Mouse (Mus musculus) 3T3-L1 (cell line): Measurements from ENCODE around the gene Wipf1.
"Not testable (repeated sequence)": the region's sequence is repeated elsewhere in the genome, so short reads cannot be mapped to it uniquely, and the experiment has no call there.

Source experiments
- DNase-seq: peaks from one replicate; pipeline ENCODE4 v3.0.0-alpha.2; 2015; ENCODE audit warnings: low read depth, low spot score

The Wipf1 gene

DNA sequence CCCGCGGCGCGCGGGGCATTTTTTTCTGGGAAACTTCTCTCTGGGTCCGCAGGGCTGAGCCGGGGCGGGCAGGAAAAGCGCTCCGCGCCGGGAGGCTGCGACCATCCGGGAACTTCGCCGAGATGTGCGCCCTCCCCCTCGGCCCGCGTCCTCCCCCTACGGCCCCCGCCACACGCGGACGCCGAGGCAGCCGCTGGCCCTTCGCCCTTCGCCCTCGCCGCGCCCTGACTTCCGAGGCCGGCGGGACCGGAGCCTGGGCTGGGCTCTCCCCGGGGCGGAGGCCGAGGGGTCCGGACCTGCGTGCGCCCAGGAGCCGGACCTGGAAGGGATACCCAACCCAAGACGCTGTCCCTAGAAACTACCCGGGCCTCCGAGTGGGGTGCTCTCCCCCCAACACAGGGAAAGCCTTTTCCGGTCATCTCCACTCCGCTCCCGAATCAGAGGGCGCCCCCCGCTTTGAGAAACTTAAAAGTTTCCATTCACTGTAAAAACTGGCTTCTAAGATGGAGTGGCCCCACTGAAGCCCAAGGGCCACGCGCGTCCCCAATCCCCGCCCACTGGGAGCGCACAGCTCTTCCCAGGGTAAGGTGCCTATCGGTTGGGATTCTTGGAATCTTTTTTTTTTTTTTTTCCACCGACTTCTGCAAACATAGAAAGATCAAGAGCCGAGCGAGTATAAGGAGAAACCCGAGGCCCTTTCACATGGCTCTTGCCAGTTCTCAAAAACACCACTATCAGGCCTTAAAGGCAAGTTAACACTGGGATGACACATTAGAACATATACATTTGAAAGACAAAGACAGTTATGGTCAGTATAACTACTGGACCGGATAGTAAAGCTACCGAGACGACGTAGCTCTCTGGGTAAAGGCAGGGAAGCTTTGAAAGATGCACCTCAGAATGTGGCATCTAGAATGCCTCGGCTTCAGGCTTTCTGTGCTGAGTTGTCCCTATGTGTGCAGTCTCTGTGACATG is at the start of gene Wipf1:
Gene Wipf1, minus strand, starts transcription at position 379 of the 975 bp plus-strand sequence.
- peak; percentile 74 for DNase-seq

DNA sequence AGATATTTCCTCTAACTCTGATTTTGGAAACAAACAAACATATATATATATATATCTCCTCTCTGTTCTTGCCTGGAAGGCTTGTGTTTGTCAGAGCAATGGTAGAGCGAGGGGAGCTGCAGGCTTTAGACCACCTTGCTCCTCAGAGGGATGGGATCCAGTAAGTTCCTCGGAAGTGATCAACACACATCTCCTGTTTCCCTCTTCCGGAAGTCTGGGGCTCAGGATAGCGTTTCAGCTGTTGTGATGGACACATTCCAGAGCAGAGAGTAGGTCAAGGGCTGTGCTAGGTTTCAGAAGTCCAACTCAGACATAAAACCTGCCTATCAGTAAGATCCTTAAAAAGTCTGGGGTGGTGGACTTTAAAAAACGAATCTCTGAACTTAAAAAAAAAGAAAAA is 49.6 kb upstream of the Wipf1 start:
- no peak for DNase-seq

- DNase-seq: no peak
These were observed 44.9 kb upstream of the Wipf1 start for GRCm38 (mm10) chr2:73574418-73574817.

DNA sequence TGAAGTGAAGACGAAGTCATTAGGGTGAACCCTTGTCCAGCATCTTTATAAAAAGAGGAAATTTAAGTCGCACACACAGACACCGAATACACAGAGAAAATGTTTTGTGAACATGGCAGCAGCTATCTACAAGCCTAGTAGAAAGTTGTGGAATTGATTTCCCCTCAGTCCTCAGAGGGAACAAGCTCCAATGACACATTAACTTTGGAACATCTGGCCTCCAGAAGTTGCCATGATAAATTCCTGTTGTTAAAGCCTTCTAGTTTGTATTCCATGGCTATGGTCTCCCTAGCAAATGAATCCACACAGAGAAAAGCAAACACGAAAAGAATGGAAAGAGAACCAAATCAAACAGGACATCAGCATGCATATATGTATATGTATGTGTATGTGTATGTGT is 44.0 kb upstream of the Wipf1 start:
- no peak for DNase-seq

DNA sequence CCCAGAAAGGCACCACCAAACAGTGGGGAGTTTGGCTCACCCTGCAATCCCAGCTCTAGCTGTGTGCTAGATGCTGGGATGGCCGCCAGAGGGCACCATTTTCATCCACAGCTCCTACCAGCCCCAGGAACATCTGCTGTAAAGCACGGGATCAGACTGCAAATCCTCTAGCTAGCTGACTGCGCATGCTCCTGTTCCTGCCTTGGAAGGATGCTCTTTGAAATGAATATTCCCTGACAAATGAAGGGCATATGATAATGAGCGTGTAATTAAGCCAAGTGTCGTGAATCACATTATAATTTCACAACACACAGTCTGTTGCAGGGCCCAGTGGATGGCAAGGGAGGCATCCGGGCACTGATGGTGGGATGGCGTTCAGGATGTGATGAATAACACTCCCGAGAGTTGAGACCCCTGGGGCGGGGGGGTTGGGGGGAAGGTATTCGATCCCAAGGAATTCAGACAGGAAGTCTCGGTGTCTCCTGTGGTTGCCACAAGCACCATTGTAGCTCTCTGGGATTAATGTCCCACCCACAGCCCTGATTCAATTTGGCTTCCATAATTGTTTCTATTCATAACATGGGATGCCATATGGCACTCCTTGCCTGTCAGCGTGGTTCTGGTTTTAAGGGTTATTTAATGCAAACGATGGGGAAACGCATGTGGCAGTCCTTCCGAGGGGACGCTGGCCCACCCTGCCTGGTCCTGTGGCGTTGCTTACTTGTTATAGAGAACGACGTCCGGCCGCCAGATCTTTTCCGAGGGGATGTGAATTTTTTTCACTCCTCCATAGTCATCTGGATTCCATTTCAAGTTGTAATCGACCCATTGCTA is 43.2 kb upstream of the Wipf1 start:
- peak; percentile 93 for DNase-seq

GRCm38 (mm10) chr2:73571901-73572300 is 42.4 kb upstream of the Wipf1 start:
- no peak for DNase-seq

DNA sequence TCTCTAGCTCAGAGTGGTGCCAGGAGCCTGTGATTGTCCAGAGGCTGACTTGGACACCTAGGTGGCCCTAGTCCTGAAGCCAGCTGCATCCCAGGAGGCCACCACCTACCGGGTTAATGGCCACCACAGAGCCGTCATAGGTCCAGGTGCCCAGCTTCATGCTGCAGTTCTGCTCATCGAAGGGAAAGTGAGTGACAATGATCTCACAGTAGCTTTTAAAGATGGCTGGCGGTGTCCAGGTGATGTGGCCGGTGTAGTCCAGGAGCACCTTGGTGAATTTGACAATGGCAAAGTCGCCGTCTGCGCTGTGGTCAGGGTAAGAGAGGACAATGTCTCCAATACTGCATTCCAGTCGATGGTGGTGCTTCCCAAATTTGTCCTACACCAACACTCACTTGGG is 41.8 kb upstream of the Wipf1 start:
- no peak for DNase-seq

DNA sequence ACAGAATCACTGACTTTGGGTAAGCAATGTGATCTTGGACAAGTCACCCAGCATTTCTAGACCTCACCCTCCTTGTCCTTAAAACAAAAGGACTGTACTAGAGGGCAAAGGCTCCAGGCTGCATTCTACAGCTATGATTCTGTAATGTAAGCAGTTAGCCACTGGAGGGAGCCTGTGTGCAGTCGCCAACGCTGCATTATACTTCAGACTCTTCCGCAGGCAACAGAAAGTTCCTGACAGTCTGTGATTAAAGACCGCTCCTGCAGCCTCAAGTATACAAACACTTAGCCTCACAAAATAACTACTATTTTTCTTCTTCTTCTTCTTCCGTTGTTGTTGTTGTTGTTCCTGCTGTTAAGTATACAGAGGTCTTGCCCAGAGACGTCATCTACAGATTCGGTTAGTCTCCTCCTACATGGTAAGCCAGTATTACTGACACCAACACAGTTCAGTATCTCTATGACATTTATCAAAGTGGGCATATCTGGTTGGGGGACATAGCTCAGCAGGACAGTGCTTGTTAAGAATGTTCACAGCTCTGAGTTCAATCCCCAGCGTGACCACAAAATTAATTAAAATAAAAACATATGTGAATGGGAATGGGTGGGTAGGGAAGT is 37.6 kb upstream of the Wipf1 start:
- DNase-seq: peak; percentile 80

DNA sequence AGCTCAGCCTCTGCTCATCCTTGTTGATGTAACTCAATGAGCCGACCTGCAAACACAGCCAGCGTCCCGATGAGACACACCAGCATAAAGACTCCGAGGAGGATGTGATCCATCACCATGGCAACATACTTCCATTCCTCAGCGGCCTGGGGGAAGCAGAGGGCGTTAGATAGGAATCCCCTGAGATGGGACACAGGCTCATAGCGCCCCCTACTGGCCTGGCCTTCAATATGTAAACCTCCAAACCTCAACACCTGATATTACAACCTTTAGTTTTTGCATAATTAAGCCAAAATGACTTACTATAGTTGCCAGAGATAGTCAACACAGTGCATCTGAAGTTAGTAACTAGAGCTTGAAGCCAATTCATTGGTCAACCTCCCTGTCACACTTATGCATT is 36.6 kb upstream of the Wipf1 start:
- DNase-seq: peak; percentile 33

GRCm38 (mm10) chr2:73563690-73564089 is 34.2 kb upstream of the Wipf1 start:
- no peak for DNase-seq

- no peak for DNase-seq
These were observed 33.1 kb upstream of the Wipf1 start for GRCm38 (mm10) chr2:73562656-73563055.

GRCm38 (mm10) chr2:73561665-73562063 is 32.1 kb upstream of the Wipf1 start:
- peak; percentile 52 for DNase-seq

GRCm38 (mm10) chr2:73560899-73561664 is 31.5 kb upstream of the Wipf1 start:
- DNase-seq: no peak

- DNase-seq: no peak
These were observed 30.9 kb upstream of the Wipf1 start for GRCm38 (mm10) chr2:73560445-73560844.

- no peak for DNase-seq
These were observed 28.4 kb upstream of the Wipf1 start for GRCm38 (mm10) chr2:73557956-73558355.

GRCm38 (mm10) chr2:73557061-73557460 is 27.5 kb upstream of the Wipf1 start:
- DNase-seq: not testable (repeated sequence)

- no peak for DNase-seq
These were observed 24.9 kb upstream of the Wipf1 start for GRCm38 (mm10) chr2:73554389-73554788.

DNA sequence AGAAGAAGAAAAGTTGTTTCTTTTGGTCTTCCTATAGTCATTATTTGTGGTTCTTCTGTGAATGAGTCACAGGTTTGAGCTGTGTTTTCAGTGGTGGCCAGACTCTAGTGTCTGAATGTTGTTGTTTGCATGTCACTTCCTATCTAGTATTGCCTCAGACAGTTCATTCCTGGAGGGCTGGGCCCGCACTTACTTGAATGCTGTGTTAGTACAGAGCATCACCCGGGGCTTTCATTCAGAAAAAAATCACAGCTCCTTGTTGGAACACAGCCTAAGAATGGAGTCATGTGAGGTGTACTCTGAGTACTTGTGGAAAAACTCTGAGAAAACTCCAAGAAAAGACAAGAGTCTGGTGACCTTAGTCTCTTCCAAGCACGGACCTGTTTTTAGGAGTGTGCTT is 23.4 kb upstream of the Wipf1 start:
- DNase-seq: peak; percentile 91

- DNase-seq: peak; percentile 86
These were observed 21.2 kb upstream of the Wipf1 start for GRCm38 (mm10) chr2:73550725-73551124.

GRCm38 (mm10) chr2:73548542-73548941 is 19.0 kb upstream of the Wipf1 start:
- DNase-seq: no peak

- DNase-seq: peak; percentile 74
These were observed 17.7 kb upstream of the Wipf1 start for GRCm38 (mm10) chr2:73547256-73547655.
